Mouse (Mus musculus) forebrain, embryonic 10.5 days (tissue): ENCODE measurements around the gene Sod2. TPM values are rescaled to one million over a fixed set of nuclear protein-coding genes. Genes with fewer than 3 reads are reported as not detected.
A peak's percentile ranks its signal among the peaks of the same experiment; 100 is the strongest.
"Not testable (repeated sequence)": the region's sequence is repeated elsewhere in the genome, so short reads cannot be mapped to it uniquely, and the experiment has no call there.

Experiments
- DNase-seq: peaks from one replicate; pipeline ENCODE4 v3.0.0-alpha.2; 2017; ENCODE audit warnings: low spot score; ENCODE audit errors: extremely low spot score
- H3K27ac ChIP-seq: fragments of 300-500 bp; sonication (generic); 2 replicates; pipeline ENCODE4 v1.5.1; 2016; ENCODE audit warnings: mild to moderate bottlenecking
- H3K27me3 ChIP-seq: fragments of 300-500 bp; sonication (generic); 2 replicates; pipeline ENCODE4 v1.6.1; 2016; ENCODE audit warnings: mild to moderate bottlenecking; ENCODE audit not compliant: poor library complexity, severe bottlenecking
- H3K36me3 ChIP-seq: fragments of 300-500 bp; sonication (generic); replicated peaks from 2 replicates; pipeline ENCODE4 v1.6.1; 2016; ENCODE audit warnings: mild to moderate bottlenecking, moderate library complexity
- H3K4me1 ChIP-seq: fragments of 300-500 bp; sonication (generic); 2 replicates; pipeline ENCODE4 v1.6.1; 2016
- H3K4me3 ChIP-seq: fragments of 300-500 bp; sonication (generic); 2 replicates; pipeline ENCODE4 v1.5.1; 2016; ENCODE audit warnings: mild to moderate bottlenecking, moderate library complexity
- H3K9me3 ChIP-seq: fragments of 300-500 bp; sonication (generic); 2 replicates; pipeline ENCODE4 v1.6.1; 2016; ENCODE audit warnings: mild to moderate bottlenecking, moderate library complexity
- WGBS: fragments of 180-500 bp; shearing (Covaris S2); methylation state at CpG from one replicate; pipeline ENCODE4 v1.1.7; 2016; 5-methylcytosine and 5-hydroxymethylcytosine counted together
- polyA plus RNA-seq: library from polyadenylated mRNA; unstranded; fragments of >200 nt; fragmentation: Nextera tagmentation; extraction: Ambion mirVana; gene quantifications from 2 replicates; pipeline ENCODE4 v1.2.1, GENCODE M21; 2016

Gene Sod2
- 109 TPM in 2 replicates for polyA plus RNA-seq

GRCm38 (mm10) chr17:13006546-13006945, at the start of gene Sod2:
Sod2 (plus strand) TSS chr17:13006846.
- 95% methylated on average over 2 of the region's 2 CpGs for WGBS
- H3K9me3 ChIP-seq, DNase-seq, H3K36me3 ChIP-seq, H3K27me3 ChIP-seq: not testable (repeated sequence)
- Histone ChIP-seq H3K27ac (peak within 1 kb of the TSS; percentile 88), H3K4me1 (peaks cover 18% of the 10 kb centered on the region), H3K4me3 (peak within 1 kb of the TSS; percentile 88)

- Histone ChIP-seq H3K27ac (peak overlapping the region; percentile 70; the same call in 1 of the 2 replicates), H3K4me3 (peak overlapping the region; percentile 43), H3K4me1 (peaks cover 21% of the 10 kb centered on the region), H3K36me3 (peaks cover 35% of the 10 kb centered on the region)
- H3K27me3 ChIP-seq, H3K9me3 ChIP-seq, DNase-seq: not testable (repeated sequence)
- 44% methylated on average over 2 of the region's 2 CpGs for WGBS
Measured at GRCm38 (mm10) chr17:12959377-12959776, 47.3 kb upstream of the Sod2 start.

GRCm38 (mm10) chr17:12960331-12960873, 46.2 kb upstream of the Sod2 start, which contains the start of gene Acat2:
Acat2 (minus strand) TSS chr17:12960747.
- Histone ChIP-seq H3K36me3 (peaks cover 37% of the 10 kb centered on the region), H3K27ac (peak within 1 kb of the TSS; percentile 92), H3K27me3 (no peaks in the 10 kb centered on the region), H3K4me1 (peaks cover 21% of the 10 kb centered on the region), H3K4me3 (peak within 1 kb of the TSS; percentile 77), H3K9me3 (no peaks in the 10 kb centered on the region)
- DNase-seq = peak; percentile 92
- under 1% methylated on average over 42 of the region's 42 CpGs for WGBS

GRCm38 (mm10) chr17:12963476-12963875, 43.2 kb upstream of the Sod2 start:
- DNase-seq = no peak
- Histone ChIP-seq H3K27ac (no peak overlapping the region), H3K27me3 (no peaks in the 10 kb centered on the region), H3K4me1 (peaks cover 17% of the 10 kb centered on the region), H3K9me3 (no peaks in the 10 kb centered on the region), H3K4me3 (no peak overlapping the region), H3K36me3 (peaks cover 44% of the 10 kb centered on the region)
- 95% methylated on average over 3 of the region's 3 CpGs for WGBS

- 93% methylated on average over 2 of the region's 2 CpGs for WGBS
- Histone ChIP-seq H3K4me3 (no peak overlapping the region), H3K27ac (no peak overlapping the region), H3K36me3 (peaks cover 76% of the 10 kb centered on the region), H3K9me3 (no peaks in the 10 kb centered on the region), H3K4me1 (no peaks in the 10 kb centered on the region), H3K27me3 (no peaks in the 10 kb centered on the region)
- no peak for DNase-seq
Measured at GRCm38 (mm10) chr17:12967173-12967572, 39.5 kb upstream of the Sod2 start.

- Histone ChIP-seq H3K9me3 (no peaks in the 10 kb centered on the region), H3K36me3 (peaks cover 86% of the 10 kb centered on the region), H3K27me3 (no peaks in the 10 kb centered on the region), H3K4me3 (no peak overlapping the region), H3K4me1 (no peaks in the 10 kb centered on the region), H3K27ac (no peak overlapping the region)
- DNase-seq = no peak
- WGBS = 92% methylated on average over 2 of the region's 2 CpGs
Measured at GRCm38 (mm10) chr17:12973851-12974250, 32.8 kb upstream of the Sod2 start.

GRCm38 (mm10) chr17:12978546-12978945, 28.1 kb upstream of the Sod2 start:
- Histone ChIP-seq H3K27ac (no peak overlapping the region), H3K9me3 (no peaks in the 10 kb centered on the region), H3K27me3 (no peaks in the 10 kb centered on the region), H3K36me3 (peaks cover 85% of the 10 kb centered on the region), H3K4me3 (no peak overlapping the region), H3K4me1 (no peaks in the 10 kb centered on the region)
- DNase-seq = no peak
- 100% methylated on average over 1 of the region's 1 CpGs for WGBS

- Histone ChIP-seq H3K4me1 (no peaks in the 10 kb centered on the region), H3K27ac (no peak overlapping the region), H3K9me3 (peaks cover 7% of the 10 kb centered on the region; the same call in 1 of the 2 replicates), H3K4me3 (no peak overlapping the region), H3K27me3 (no peaks in the 10 kb centered on the region), H3K36me3 (peaks cover 99% of the 10 kb centered on the region)
- no peak for DNase-seq
- 89% methylated on average over 2 of the region's 2 CpGs for WGBS
Measured at GRCm38 (mm10) chr17:12983988-12984387, 22.7 kb upstream of the Sod2 start.

- 98% methylated on average over 8 of the region's 8 CpGs for WGBS
- H3K36me3 ChIP-seq = peaks cover 64% of the 10 kb centered on the region
- DNase-seq = not testable (repeated sequence)
Measured at GRCm38 (mm10) chr17:12988096-12988495, 18.6 kb upstream of the Sod2 start.

GRCm38 (mm10) chr17:12990567-12991145, 16.0 kb upstream of the Sod2 start:
- peaks cover 39% of the 10 kb centered on the region for H3K36me3 ChIP-seq
- peaks cover 15% of the 10 kb centered on the region for H3K4me1 ChIP-seq
- no peak for DNase-seq
- peak overlapping the region; percentile 99 for H3K4me3 ChIP-seq
- H3K9me3 ChIP-seq = peaks cover 7% of the 10 kb centered on the region; the same call in 1 of the 2 replicates
- H3K27me3 ChIP-seq = no peaks in the 10 kb centered on the region
- H3K27ac ChIP-seq = peak overlapping the region; percentile 99
- WGBS = 79% methylated on average over 8 of the region's 8 CpGs

More at GRCm38 (mm10) chr17:12988096-12988495, 18.6 kb upstream of the Sod2 start:
- H3K27ac ChIP-seq, H3K4me3 ChIP-seq, H3K27me3 ChIP-seq, H3K9me3 ChIP-seq: not testable (repeated sequence)
- H3K4me1 ChIP-seq = peaks cover 11% of the 10 kb centered on the region

- WGBS = 6% methylated on average over 12 of the region's 12 CpGs
- DNase-seq = peak; percentile 26
- Histone ChIP-seq H3K4me1 (peaks cover 15% of the 10 kb centered on the region), H3K36me3 (peaks cover 33% of the 10 kb centered on the region), H3K9me3 (peaks cover 7% of the 10 kb centered on the region; the same call in 1 of the 2 replicates), H3K27me3 (no peaks in the 10 kb centered on the region), H3K4me3 (peak overlapping the region; percentile 99), H3K27ac (peak overlapping the region; percentile 99)
Measured at GRCm38 (mm10) chr17:12991194-12991634, 15.4 kb upstream of the Sod2 start.

GRCm38 (mm10) chr17:12991635-12992358, 14.8 kb upstream of the Sod2 start:
- WGBS = under 1% methylated on average over 80 of the region's 84 CpGs
- H3K4me3 ChIP-seq = peak overlapping the region; percentile 99
- peaks cover 27% of the 10 kb centered on the region for H3K36me3 ChIP-seq

More at GRCm38 (mm10) chr17:12991635-12992358, 14.8 kb upstream of the Sod2 start:
- Histone ChIP-seq H3K27me3 (no peaks in the 10 kb centered on the region), H3K9me3 (peaks cover 7% of the 10 kb centered on the region; the same call in 1 of the 2 replicates), H3K4me1 (peaks cover 15% of the 10 kb centered on the region), H3K27ac (peak overlapping the region; percentile 99)
- peak; percentile 87 for DNase-seq
